Mouse (Mus musculus) cerebellum, adult 2 months (tissue): ENCODE data around the gene Gstcd.

Source experiments
- CTCF ChIP-seq: fragments of 200-500 bp; IDR thresholded peaks from 2 replicates; pipeline ENCODE4 v1.5.1; 2011; ENCODE audit warnings: low read depth, mild to moderate bottlenecking, control low read depth, low read length, moderate library complexity, borderline replicate concordance; ENCODE audit not compliant: insufficient read depth
- POLR2A ChIP-seq: fragments of 200-500 bp; IDR thresholded peaks from 2 replicates; pipeline ENCODE4 v1.6.1; 2011; ENCODE audit warnings: low read length, control low read depth, borderline replicate concordance; ENCODE audit not compliant: insufficient read depth

DNA sequence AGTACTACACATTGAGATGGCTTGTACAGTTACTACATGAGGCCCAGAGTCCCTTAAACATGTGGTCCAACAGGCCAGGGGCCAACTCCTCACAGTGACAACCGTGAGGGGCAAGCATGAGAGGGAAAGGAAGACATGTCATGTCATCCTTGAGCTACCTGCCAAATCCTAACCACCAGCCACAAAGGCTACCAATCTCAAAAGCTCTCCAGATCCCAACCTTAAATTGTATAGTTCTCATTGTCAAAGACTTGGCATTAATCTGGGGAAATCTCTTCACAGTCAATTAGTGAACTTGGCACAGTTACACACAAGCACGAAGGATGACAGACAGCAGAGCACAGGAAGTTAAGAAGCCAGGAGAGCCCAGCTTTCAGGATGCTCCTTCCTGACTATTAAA is 157.2 kb downstream of the Gstcd start:
- TF ChIP-seq POLR2A: no peak
- no peak for TF ChIP-seq CTCF
